Mouse (Mus musculus): Measurements from ENCODE around the gene Ppp2r1b.

Gene Ppp2r1b

DNA sequence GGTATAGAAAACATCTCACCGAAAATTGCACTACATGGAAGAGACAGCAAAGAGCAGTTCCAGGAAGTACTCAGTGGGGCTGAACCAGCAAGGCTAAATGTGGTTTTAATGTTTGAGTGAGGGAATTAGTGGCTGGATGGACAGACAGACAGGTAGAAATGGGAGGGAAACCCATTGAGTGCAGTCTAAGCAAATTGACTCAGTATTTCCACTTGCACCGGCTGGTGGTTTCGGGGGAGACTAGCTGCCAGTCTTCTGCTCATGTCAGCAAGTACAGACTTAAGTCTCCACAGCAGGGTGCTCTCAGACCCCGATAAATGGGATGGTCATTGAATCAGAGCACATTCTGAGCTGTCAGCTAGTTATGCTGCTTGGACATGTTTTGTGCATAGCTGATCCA is 9.0 kb upstream of the Ppp2r1b start:
- DNase-seq (ENCODE audit: low read depth) = no peak

DNA sequence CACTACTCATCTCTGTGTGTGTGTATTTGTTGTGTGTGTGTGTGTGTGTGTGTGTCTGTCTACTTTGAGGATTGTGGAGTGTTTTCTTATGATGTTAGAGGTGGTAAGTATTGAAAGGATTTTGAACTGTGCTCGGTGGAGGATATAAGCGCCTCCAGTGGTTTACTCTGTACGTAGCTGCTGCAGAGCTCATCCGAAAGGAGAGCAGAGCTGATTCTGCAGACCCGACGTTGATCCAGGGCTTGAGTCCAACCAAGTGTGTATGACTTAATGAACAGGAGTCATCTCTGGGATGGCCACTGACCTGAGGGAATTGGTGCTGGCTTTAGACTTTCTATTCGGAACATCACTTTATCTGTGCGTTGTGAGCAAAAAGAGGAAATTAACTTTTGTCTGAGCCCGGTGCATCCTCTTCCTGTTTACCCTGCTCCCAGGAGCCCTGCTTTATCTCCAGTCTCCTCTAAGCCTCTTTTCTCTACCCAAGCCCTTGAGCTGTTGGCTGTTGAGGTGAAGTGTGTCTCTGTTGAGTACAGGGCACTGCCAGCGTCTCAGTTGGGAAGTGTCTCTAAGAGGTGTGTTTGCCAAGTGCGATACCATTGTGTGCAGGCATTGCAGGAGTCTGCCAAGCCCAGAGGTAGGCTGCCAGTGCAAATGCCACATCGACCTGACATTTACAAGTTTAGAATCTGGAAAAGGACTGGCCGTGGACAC is 3.9 kb upstream of the Ppp2r1b start:
- no peak for DNase-seq (ENCODE audit: low read depth)

DNA sequence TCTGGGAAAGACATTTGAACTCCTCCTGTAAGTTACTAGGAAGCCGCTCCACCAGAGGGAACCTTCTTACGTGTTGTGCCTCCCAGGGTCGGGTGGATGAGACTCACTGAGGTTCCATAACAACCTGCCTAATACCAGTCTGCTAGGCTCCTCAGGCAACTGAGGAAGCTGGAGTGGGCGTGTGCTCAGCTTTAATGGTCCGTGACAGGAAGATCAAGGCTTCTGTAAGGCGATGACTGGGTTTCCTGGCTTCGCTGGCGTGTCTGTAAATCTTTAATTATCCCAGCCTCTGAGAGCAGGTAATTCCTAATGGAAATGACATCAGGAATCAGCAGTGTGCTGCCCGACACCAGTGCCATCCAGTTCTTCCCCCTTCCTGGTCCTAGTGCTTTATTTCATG is 446 bp downstream of the Ppp2r1b start:
- no peak for DNase-seq (ENCODE audit: low read depth)

DNA sequence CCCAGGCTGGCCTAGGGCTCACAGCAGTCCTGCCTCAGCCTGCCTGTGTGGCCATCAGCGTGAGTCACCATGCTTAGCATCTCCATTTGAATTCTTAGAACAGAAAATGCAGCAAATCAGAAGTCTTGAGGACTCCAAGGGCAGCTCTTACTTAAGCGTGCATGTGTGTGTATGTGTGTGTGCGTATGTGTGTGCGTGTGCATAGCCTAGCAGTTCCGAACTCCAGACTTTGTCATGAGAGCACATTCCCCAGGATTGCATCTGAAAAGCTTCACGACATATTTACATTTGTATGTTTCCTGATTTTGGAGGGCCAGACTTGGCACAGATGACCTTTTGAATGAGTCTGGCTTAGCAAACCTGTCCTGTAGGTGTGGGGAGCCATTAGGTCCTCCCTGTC is 2.0 kb downstream of the Ppp2r1b start:
- no peak for DNase-seq (ENCODE audit: low read depth)

DNA sequence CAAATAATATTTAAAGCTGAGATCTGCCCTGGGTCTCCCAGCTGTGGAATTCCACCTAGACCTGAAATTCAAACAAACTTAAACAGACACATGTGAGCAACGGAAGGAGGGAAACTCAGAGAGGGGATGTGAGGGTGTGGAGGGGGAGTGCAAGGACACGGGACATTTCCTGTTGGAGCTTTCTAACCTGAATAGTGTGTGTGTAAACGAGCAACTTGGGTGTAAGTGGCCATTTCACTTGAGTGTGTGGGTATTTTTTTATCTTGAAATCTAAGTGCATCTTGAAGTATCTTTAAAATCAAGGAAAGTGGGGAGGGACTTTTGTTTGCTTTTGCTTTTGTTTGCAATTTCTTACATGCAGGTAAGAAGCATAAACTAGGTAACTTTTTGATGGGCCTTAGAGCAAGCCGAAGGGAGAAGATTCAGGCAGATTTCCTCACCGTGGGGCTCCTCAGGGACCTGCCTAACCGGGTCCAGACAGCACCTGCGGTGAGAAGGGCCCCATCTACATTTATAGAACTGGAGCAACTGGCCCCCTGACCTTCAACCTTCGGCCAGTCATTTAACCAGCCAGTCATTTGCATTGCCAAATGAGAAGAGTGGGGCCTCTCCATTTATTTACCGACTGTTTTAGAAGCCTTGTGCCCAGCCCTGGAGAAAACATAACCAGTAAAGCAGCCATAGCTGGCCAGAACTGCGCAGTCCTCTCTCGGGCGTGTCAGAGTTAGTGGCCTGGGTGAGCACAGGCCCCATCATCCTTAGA is 2.7 kb downstream of the Ppp2r1b start:
- no peak for DNase-seq (ENCODE audit: low read depth)

DNA sequence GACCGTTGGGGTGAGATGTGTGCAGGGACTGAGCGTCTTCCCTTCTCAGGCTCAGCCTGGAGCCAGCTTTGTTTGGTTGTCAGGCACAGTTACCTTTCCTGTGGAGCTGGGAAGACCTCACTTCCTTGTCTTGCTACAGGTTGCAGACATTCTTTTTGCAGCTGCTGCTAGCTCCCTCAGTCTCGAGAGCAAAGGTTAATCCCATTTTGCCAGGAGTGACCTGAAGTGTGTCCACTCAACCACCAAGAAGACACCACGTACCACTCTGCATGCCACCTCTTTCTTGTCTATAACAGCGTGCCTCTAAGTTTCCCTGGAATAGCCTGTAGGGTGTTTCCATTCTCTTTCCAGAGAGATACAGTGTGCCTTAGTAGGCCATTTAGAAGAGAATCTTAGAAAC is 3.7 kb downstream of the Ppp2r1b start:
- no peak for DNase-seq (ENCODE audit: low read depth)

DNA sequence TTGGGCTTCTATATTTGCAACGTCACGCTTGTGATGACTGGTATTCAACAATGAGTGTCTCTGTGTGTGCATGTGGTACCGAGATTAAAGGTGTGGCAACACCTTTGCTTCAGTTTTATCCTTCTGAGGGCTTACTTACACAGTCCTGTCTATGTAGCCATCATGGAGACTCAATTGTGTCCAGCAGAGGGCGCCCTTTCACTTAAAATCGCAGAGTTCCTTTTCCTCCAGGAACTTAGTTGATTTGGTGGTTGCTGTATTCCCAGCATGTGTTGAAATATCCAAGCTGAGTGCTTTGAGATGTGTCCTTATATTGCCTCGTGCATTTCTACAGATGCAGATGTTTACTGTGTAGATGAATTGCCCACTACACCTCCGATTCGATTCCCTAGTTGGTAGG is 4.1 kb downstream of the Ppp2r1b start:
- peak; percentile 81 for DNase-seq (ENCODE audit: low read depth)

DNA sequence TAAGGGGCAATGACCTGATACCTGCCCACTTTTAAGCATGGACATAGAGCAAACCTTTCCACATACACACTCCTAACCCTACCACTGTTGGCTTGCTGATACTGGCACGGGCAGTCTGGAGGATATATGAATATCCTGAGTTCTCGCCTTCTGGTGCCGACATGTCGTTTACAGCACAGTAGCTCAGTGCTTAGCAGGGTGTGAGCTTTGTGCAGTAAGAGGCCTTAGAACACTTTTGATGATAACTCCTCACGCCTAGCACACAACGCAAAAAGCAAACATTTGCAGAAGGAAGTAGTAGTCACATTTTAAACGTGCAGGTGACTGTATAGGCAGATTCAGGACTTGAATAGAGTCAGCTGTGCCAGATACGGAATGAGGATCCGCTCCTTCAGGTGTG is 4.7 kb downstream of the Ppp2r1b start:
- no peak for DNase-seq (ENCODE audit: low read depth)

DNA sequence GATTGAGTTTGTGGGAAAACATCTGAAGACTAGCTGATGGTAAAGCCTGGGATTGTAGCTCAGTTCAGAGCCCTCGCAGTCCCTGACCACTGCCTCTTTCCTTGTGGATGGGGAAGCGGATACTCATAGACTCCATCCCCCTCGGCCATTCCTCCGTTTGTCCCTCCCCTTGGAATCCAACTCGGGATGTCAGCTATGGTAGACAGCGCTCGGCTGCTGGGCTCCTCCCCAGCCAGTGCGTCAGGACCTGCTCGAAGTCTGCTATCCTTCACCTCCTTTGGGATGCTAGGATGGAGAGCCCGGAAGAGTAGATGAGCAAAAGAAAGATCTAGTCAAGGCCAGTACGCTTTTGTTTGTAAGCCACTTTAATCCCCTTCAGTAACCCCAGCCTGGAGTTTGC is 5.2 kb downstream of the Ppp2r1b start:
- no peak for DNase-seq (ENCODE audit: low read depth)

DNA sequence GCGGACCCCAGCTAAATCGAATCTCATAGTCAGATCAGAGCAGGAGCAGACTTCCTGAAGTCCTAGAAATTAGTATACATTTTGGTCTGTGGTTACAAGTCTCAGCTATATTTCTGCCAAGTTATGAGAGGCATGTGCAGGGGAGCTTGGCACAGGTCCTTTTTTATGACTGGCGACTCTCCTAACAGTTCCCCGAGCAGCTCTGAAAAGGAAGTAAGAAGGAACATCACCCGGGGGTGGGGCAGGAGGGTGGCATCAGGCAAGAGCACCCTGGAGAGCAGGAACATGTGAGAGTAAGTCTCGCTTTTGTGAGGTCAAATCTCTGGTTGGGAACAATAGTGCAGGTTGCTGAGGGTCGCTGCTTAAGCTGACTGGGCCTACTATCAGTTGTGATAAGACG is 5.6 kb downstream of the Ppp2r1b start:
- DNase-seq (ENCODE audit: low read depth) = no peak

DNA sequence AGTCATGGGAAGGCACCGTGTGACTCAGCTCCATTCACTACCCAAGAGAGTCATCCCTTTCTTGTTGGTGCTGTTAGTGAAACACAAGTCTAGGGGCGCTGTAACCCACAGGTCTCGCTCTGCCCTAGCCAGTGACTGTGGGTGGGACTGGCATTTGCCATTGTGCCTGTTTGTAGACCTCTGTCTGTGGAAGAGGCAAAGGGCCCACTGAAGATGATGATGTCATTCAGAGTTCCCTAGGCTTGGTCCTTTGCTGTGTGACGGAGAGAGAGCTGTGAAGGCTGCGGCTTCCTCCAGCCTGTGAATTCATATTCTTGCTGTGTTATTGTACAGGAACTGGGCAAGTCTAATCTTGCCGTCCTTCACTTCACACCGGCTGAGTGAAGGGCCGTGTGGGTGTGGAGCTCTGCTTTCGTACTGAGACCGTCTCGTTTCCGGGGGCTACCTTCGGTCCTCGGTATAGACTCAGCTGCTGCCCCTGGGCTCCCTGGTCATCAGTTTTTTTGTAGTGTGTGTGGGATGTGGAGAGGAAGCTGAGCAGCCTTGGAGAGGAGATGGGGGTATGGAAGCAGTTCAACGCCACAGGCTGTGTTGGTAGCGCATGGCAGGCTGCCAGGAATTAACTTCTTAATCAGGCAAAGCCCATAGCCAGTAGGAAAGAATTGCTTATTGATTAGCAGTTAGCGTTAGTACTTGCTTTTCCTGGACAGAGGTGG is 7.7 kb downstream of the Ppp2r1b start:
- no peak for DNase-seq (ENCODE audit: low read depth)

DNA sequence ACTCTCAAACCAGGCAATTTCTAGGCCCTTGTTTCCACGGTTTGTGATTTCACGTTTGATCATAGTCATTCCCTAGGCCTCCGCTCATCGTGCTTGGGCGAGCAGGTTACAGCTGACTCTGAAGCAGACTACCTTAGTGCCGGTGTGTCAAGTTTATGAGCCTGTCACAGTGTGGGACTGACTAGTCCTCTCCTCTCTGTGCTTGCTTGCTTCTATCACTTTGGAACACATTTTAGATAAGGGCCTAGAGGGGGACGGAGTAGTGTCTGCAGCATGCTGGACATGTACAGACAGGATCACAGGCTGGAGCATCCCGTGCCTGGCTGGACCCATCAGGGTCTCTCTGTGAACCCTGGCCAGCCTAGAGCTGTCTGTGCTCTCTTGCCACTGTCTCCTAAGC is 9.3 kb downstream of the Ppp2r1b start:
- DNase-seq (ENCODE audit: low read depth) = no peak

DNA sequence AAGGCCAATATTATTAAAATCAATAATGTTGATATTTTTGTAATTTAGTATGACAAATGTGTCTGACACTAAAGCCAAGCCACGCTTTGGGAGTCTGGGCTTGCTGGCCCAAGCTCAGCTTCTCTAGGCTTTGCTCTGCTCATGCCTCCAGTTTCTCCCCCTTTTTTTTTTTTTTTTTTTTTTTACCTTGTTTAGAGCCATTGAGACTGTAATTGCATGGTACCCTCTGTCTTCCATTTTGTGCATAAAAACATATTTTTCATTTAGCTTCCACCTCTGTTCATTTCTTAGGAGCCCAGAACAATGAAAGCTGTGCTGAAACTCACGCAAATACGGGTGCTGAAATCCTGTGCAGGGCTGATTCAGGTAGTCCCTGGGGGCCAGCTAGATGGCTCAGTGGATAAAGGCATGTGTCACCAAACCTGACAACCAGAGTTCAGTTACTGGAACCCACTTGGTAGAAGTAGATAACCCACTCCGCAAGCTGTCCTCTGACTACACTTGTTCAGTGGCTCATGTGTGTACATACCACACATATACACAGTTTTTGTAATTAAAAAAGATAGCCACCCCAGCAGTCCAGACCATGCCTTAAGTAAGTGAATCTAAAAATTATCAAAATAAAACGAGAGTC is 10.1 kb downstream of the Ppp2r1b start:
- DNase-seq (ENCODE audit: low read depth) = no peak

DNA sequence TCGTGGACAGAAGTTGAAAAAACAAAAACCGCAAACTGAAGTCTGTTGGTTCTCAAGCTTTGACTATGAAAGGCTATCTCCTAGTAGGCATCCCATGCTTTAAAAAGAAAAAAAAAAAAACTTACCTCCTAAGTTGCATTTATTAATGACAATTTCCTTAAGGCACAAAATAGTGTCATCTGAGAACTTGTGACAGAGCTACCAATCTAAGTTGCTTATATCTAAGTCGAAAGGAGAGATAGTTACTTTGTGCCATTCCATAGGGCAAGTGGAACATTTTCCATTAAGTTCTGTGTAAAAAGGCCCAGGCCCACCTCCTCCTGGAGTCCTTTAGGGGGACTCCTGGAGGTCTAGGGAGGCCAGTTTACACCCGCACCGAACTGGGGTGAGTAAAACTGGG is 10.7 kb downstream of the Ppp2r1b start:
- no peak for DNase-seq (ENCODE audit: low read depth)

DNA sequence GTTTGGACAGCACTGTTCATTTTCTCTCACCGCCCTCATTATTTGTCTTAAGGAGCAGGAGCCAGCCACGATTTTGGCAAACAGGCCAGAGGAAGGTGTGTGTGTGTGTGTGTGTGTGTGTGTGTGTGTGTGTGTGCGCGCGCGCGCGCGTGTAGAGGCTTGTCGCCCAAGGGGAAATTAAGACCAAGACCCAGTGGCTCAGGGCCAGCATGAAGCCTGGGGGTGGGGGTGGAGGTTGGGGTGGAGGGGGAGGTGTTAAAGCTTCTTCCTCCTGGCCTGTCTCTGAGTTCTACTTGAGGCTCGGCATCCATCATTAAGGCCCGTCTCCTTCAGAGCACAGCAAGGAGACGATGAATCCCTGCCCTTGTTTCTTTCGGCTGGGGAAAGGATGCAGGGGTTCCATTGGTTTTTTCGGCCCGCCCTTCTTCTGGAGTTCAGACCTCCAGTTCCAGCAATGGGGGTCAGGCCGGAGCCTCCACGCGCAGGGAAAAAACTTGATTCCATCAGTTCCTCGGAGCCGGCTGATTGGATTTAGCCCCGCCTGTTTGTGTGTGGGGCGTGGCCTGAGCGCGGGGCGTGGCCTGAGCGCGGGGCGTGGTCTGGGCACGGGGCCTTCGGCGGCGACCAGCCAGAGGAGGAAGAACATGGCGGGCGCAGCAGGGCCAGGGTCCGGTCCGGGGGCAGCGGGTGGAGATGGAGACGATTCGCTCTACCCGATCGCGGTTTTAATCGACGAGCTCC is 11.4 kb downstream of the Ppp2r1b start:
- DNase-seq (ENCODE audit: low read depth) = peak; percentile 46

DNA sequence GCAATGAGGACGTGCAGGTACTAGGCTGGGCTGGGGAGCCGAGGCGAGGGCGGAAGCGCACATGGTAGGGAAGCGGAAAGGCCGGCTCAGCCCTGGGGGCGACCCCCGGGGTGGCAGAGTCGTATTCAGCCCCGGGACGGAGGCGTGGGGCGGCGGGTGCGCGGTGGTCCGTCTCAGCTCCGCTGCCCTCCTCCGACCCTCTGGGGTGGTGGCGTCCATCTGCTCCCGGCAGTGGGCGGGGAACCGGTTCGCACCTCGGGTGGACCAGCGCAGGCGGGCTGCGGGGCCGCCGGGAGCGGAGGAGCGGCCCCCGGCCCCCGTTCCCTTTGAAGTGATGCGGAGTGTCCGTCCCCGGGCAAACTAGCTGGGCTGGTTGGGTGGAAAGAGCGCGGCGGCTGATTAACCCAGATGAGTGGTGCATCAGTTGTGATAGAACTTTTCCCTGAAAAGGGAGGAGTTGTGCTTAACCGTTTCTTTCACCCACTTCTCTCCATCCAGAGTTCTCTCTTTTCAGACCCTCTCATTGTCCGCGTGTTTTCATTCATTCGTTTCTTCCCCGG is 12.1 kb downstream of the Ppp2r1b start:
- no peak for DNase-seq (ENCODE audit: low read depth)

DNA sequence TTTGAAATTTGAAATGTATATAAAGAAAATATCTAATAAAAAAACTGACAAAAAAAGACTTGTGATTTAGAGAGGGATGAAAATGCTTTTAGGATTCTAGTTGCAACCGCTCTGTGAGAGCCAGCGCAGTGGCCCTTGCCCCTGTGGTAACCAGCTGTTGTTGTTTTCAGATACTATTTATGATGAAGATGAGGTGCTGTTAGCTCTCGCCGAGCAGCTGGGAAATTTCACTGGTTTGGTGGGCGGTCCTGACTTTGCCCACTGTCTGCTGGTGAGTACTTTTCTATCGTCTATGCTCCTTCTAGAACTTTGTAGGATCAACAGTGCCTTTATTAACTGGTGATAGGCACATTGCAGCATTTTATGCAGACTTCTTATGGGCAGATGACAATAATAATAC is 13.6 kb downstream of the Ppp2r1b start:
- DNase-seq (ENCODE audit: low read depth) = no peak

DNA sequence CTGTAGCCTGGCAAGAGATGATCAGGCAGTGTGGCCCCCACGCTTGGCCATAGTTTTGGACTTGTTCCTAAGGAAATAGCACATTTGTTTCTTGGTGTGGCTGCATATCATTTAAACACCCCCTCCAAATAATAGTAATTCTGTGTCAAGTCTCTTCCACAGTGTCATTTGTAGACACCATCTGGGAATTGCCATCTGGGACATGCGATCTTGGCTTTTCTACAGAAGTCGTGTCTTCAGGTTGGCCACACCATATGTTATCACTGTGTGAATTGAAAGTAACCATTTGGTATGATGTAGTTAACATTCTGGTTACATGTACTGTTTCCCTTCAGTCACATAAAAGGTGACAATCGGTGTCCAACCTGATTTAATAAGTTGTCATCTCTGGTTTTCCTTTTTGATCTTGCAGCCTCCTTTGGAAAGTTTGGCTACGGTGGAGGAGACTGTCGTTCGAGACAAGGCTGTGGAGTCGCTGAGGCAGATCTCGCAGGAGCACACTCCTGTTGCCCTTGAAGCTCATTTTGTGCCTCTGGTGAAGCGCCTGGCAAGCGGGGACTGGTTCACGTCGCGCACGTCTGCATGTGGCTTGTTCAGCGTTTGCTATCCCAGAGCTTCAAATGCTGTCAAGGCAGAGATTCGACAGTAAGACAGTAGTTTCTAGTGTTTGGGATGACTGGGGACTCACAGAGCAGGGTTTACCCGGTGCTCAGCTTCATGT is 16.2 kb downstream of the Ppp2r1b start:
- no peak for DNase-seq (ENCODE audit: low read depth)

DNA sequence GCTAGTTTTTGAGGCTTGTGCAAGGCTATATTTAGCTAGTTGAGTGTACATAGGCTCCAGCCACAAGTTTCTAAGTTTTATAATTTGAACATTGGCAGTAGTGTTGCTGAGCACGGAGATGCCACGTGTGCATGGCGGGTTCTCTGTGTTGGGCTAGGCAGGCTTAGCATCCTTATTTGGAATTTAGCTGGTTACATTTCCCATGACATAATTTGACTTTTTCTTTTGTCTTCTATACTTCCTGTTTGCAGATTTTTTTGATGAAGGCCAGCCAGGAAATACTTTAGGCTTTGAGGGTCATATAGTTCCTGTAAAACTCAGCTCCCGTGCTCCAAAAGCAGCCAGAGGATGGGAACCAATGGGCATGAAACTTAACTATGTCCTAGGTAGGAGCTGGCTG is 18.7 kb downstream of the Ppp2r1b start:
- DNase-seq (ENCODE audit: low read depth) = no peak

DNA sequence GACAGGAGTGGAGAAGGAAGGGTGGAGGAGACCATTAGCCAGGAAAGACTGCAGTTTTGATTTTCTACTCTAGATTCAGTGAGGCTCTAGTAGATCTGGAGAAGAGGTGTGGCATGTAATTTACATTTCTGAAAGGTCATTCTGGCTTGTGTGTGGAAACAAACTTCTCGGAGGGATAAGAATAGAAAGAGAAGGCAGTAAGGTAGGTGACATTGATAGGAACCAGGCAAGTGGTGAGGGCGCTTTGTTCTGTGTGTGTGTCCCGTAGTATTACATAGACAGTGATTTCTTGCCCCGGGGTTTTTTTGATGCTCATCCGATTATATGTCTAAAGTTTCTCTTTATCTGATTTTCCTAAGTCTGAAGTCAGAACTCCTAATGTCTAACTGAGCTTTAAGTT is 19.8 kb downstream of the Ppp2r1b start:
- no peak for DNase-seq (ENCODE audit: low read depth)

DNA sequence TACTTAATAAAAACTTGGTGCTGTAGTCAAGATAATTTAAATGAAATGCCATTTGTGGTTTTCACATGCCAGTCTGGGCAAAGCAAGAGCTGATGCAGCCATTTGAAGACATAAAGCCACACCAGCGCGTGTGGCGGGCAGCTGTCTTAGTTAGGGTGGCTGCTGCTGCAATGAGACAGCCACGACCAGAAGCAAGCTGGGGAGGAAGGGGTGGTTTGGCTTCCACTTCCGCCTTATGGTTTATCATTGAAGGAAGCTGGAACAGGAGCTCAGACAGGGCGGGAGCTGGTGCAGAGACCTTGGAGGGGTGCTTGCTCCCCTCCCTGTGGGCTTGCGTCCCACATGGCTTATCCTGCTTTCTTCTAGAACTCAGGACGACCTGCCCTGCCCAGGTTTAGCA is 20.7 kb downstream of the Ppp2r1b start:
- no peak for DNase-seq (ENCODE audit: low read depth)

Data from fibroblast of lung, adult 2 months (primary cell).